Mouse (Mus musculus): Measurements from ENCODE around the gene Dab1. TPM values are rescaled to one million over a fixed set of nuclear protein-coding genes. Genes with fewer than 3 reads are reported as not detected.

Dab1 gene
- polyA plus RNA-seq, 1 experiment from 2014 or later: 20.6 TPM

DNA sequence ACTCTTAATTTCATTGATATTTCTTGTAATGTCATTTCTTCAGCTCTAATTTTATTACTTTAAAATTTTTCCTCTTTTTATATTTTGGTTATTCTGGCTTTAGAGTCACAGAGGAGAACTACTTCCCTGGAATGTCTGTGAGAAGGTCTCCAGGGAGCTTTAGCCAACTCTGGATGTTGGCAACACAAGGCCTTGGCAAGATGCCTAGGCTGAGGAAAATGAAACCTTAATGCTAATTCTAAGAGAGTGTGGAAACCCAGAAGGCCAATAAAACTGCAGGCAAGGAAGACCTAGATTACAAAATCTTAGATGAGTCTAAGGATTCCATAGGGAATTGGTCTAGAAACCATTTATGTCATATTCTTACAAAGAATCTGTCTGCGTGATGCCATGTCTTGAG is 458.6 kb downstream of the Dab1 start:
- Histone ChIP-seq H3K4me3 (ENCODE audit: low read length) (no peak overlapping the region), H3K9ac (replicated peaks; ENCODE audit: low read length) (no peak overlapping the region), H3K4me2 (replicated peaks; ENCODE audit: low read depth, low read length) (no peak overlapping the region), H3K27ac (ENCODE audit: low read length) (no peak overlapping the region), H3K4me1 (ENCODE audit: insufficient read depth, low read length) (peaks cover 6% of the 10 kb centered on the region; the same call in 1 of the 2 replicates), H3K9me3 (ENCODE audit: low read length) (no peaks in the 10 kb centered on the region), H3K27me3 (ENCODE audit: insufficient read depth, low read length) (no peaks in the 10 kb centered on the region), H3K36me3 (ENCODE audit: insufficient read depth, low read length) (no peaks in the 10 kb centered on the region)
- ATAC-seq (ENCODE audit: low FRiP score, low TSS enrichment): no peak
- 97% methylated on average over 1 of the region's 1 CpGs for WGBS

DNA sequence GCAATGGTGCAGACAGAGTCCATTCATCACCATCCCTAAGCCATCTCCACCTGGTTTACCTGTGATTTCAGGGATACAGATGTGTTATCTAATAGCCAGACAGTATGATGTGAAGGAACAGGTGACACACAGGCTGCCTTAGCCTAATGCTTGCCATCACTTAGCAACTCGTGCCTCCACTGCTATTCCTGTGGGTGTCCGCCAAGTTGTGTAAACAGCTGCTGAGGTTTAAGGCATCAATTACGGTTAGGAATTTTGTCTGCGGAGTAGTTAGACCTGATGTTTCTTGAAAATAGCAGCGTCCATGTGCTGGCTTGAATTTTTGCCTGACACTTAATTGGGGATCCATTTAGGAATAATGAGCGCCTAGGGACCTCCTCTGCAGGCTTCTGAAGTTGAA is 487.1 kb downstream of the Dab1 start:
- 37% methylated on average over 6 of the region's 6 CpGs for WGBS
- ATAC-seq (ENCODE audit: low FRiP score, low TSS enrichment): no peak

DNA sequence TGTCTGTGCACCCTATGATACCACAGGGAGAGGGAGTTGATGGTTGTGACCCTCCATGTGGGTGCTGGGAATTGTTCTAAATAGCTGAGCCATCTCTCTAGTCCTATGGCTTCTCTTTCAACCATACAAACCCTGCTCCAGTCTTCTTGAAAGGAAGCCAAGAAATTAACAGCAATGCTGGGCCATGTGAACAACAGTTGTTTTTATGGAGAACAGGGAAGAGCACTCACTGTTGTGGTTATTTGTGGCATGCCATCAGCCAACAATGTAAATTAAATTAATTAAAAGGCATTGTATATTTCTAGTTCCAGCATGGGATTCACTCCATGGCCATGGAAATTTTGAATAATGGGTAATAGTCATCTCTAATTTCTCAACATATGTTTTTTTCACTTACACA is 492.5 kb downstream of the Dab1 start:
- Histone ChIP-seq H3K4me3 (ENCODE audit: low read length) (no peak overlapping the region), H3K27ac (ENCODE audit: low read length) (no peak overlapping the region), H3K27me3 (ENCODE audit: insufficient read depth, low read length) (no peaks in the 10 kb centered on the region), H3K9ac (replicated peaks; ENCODE audit: low read length) (no peak overlapping the region), H3K4me2 (replicated peaks; ENCODE audit: low read depth, low read length) (no peak overlapping the region), H3K36me3 (ENCODE audit: insufficient read depth, low read length) (no peaks in the 10 kb centered on the region), H3K4me1 (ENCODE audit: insufficient read depth, low read length) (no peaks in the 10 kb centered on the region), H3K9me3 (ENCODE audit: low read length) (no peaks in the 10 kb centered on the region)
- ATAC-seq (ENCODE audit: low FRiP score, low TSS enrichment): no peak

More for the DNA sequence above, 487.1 kb downstream of the Dab1 start:
- no peak overlapping the region for H3K9ac ChIP-seq (replicated peaks; ENCODE audit: low read length)
- no peaks in the 10 kb centered on the region for H3K36me3 ChIP-seq (ENCODE audit: insufficient read depth, low read length)
- no peak overlapping the region for H3K4me2 ChIP-seq (replicated peaks; ENCODE audit: low read depth, low read length)
- H3K27me3 ChIP-seq (ENCODE audit: insufficient read depth, low read length): no peaks in the 10 kb centered on the region
- no peaks in the 10 kb centered on the region for H3K9me3 ChIP-seq (ENCODE audit: low read length)
- H3K4me1 ChIP-seq (ENCODE audit: insufficient read depth, low read length): no peaks in the 10 kb centered on the region
- H3K4me3 ChIP-seq (ENCODE audit: low read length): no peak overlapping the region
- no peak overlapping the region for H3K27ac ChIP-seq (ENCODE audit: low read length)

DNA sequence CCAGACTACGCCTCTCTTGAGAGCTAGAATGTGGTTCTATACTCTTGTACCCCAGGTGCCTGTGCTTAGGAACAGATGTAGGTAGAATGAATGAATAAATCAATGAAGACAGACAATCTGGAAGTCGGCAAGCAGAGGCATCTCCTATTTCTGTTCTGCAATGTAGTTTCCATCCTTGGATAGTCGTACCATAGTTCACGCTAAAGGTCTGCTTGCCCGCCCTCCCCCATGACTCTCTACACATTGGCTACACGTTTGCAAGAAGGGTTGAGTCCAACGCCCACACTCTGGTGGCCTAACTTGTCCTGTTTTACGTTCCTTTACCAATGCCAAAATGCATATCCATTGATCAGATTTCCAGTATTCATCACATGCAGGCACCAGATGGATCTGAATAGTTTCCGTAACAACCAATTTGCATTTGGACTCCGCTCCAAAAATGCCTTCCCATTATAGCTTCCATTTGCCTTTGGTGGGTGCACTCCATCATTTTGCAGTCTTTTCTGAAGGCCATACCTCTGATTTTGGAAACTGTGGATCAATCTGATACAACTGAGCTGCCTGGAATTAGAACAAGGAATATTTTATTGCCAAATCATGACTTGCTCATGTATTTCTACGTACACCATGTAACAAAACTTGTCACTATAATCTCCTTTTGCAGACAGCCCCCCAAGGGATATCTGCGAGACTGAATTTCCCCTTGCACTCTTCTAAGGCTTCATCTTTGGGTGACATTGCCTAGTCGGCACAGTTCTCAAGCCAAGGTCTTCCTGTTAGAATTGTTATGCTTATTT is 494.2 kb downstream of the Dab1 start:
- Histone ChIP-seq H3K9ac (replicated peaks; ENCODE audit: low read length) (no peak overlapping the region), H3K4me1 (ENCODE audit: insufficient read depth, low read length) (no peaks in the 10 kb centered on the region), H3K4me3 (ENCODE audit: low read length) (no peak overlapping the region), H3K9me3 (ENCODE audit: low read length) (no peaks in the 10 kb centered on the region), H3K27ac (ENCODE audit: low read length) (no peak overlapping the region), H3K27me3 (ENCODE audit: insufficient read depth, low read length) (no peaks in the 10 kb centered on the region), H3K36me3 (ENCODE audit: insufficient read depth, low read length) (no peaks in the 10 kb centered on the region), H3K4me2 (replicated peaks; ENCODE audit: low read depth, low read length) (no peak overlapping the region)
- WGBS: 80% methylated on average over 13 of the region's 13 CpGs
- ATAC-seq (ENCODE audit: low FRiP score, low TSS enrichment): no peak

DNA sequence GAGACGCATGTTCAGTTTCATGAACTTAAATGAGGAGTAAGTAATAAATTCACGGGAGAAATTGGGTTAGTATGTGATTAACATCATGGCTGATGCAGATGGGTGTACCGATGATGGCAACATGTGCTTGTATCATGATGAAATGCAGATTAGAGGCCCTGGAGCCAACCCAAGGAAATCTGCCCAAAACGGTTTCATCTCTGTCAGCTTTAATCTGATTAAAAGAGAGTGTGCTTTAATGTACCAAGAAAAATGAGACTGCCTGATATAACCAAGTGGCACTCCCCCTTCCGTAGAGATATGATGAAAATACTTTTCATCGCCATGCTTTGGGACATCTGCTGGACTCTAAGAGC is 494.8 kb downstream of the Dab1 start:
- WGBS: 88% methylated on average over 6 of the region's 6 CpGs
- no peaks in the 10 kb centered on the region for H3K27me3 ChIP-seq (ENCODE audit: insufficient read depth, low read length)
- no peak overlapping the region for H3K4me3 ChIP-seq (ENCODE audit: low read length)
- no peak overlapping the region for H3K9ac ChIP-seq (replicated peaks; ENCODE audit: low read length)
- H3K4me2 ChIP-seq (replicated peaks; ENCODE audit: low read depth, low read length): no peak overlapping the region
- no peak for ATAC-seq (ENCODE audit: low FRiP score, low TSS enrichment)
- no peaks in the 10 kb centered on the region for H3K4me1 ChIP-seq (ENCODE audit: insufficient read depth, low read length)
- no peak overlapping the region for H3K27ac ChIP-seq (ENCODE audit: low read length)
- H3K9me3 ChIP-seq (ENCODE audit: low read length): no peaks in the 10 kb centered on the region
- no peaks in the 10 kb centered on the region for H3K36me3 ChIP-seq (ENCODE audit: insufficient read depth, low read length)

DNA sequence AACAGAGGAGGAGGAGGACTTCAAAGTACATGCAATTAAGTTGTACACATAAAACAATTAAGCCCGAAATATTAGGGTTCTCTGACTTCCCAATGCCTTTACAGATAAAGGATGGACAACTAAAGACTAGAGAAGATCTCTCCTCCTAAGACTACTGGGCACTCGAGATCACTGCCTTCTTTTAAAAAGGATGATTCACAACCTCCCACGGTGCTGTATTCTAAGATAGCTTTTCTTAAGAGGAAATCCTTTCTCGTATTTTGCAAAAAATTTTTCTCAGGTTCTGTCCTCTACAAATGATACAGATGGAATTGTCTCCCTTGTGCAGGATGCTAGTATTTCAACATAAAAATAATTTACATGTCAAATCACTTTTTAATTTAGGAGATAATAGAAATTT is 500.9 kb downstream of the Dab1 start:
- no peaks in the 10 kb centered on the region for H3K36me3 ChIP-seq (ENCODE audit: insufficient read depth, low read length)
- WGBS: 69% methylated on average over 4 of the region's 4 CpGs
- ATAC-seq (ENCODE audit: low FRiP score, low TSS enrichment): no peak
- H3K4me1 ChIP-seq (ENCODE audit: insufficient read depth, low read length): no peaks in the 10 kb centered on the region
- no peak overlapping the region for H3K4me2 ChIP-seq (replicated peaks; ENCODE audit: low read depth, low read length)
- no peak overlapping the region for H3K27ac ChIP-seq (ENCODE audit: low read length)
- H3K9ac ChIP-seq (replicated peaks; ENCODE audit: low read length): no peak overlapping the region
- no peaks in the 10 kb centered on the region for H3K27me3 ChIP-seq (ENCODE audit: insufficient read depth, low read length)
- H3K9me3 ChIP-seq (ENCODE audit: low read length): no peaks in the 10 kb centered on the region
- no peak overlapping the region for H3K4me3 ChIP-seq (ENCODE audit: low read length)

DNA sequence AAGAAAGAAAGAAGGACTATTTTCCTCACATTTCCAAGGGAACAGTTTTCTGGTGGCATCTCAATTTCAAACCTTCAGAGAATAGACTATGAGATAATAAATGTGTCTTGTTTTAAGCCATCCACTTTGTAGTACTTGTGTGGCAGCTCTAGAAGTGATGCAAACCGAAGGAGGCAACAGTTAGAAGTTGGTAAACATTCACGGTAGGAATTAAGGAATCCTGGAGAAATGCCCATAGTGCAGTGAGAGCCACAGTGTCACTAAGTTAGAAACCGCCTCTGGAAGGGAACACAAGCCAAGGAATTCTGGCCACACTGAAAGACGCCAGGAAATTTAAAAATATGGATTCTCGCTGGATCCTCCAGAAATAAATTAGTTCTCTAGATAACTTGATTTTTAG is 502.8 kb downstream of the Dab1 start:
- H3K9me3 ChIP-seq (ENCODE audit: low read length): no peaks in the 10 kb centered on the region
- no peaks in the 10 kb centered on the region for H3K27me3 ChIP-seq (ENCODE audit: insufficient read depth, low read length)
- H3K9ac ChIP-seq (replicated peaks; ENCODE audit: low read length): no peak overlapping the region
- H3K4me2 ChIP-seq (replicated peaks; ENCODE audit: low read depth, low read length): no peak overlapping the region
- ATAC-seq (ENCODE audit: low FRiP score, low TSS enrichment): no peak
- no peaks in the 10 kb centered on the region for H3K36me3 ChIP-seq (ENCODE audit: insufficient read depth, low read length)
- no peaks in the 10 kb centered on the region for H3K4me1 ChIP-seq (ENCODE audit: insufficient read depth, low read length)
- 76% methylated on average over 5 of the region's 5 CpGs for WGBS
- no peak overlapping the region for H3K4me3 ChIP-seq (ENCODE audit: low read length)
- no peak overlapping the region for H3K27ac ChIP-seq (ENCODE audit: low read length)

DNA sequence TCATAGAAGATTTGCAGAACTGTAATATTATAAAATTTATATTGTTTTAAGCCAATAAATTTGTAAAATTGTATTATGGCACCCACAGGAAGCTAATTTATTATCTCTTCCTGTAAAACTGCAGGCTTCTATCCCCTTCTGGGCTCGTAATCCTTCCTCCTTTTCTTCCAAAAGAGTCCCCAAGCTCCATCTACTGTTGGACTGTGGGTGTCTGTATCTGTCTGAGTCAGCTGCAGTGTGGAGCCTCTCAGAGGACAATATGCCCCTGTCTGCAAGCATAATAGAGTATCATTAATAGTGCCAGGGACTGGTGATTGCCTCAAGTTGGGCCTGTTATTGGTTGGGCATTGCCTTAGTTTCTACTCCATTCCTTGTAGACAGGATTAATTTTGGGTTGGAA is 503.2 kb downstream of the Dab1 start:
- WGBS: 43% methylated on average over 1 of the region's 1 CpGs
- H3K4me3 ChIP-seq (ENCODE audit: low read length): no peak overlapping the region

DNA sequence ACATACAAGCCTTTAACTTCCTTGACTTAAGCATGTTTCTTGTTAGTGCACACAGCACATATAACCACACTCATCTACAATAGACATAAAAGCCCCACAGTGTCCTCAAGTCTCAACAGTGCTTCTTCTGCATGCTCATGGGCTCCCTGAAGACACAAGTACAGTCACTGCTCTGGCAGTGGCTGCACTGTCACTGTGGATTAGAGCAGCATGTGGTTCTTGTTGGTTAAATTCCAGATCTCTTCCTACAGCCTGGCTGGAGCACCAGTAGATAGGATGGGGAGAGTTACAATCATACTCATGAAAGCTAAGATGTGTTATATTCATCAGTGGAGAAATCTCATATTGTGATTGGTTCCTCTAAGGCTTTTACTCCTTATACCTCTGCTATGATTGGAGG is 534.5 kb downstream of the Dab1 start:
- no peak for ATAC-seq (ENCODE audit: low FRiP score, low TSS enrichment)
- no peak overlapping the region for H3K9ac ChIP-seq (replicated peaks; ENCODE audit: low read length)

More for the DNA sequence above, 503.2 kb downstream of the Dab1 start:
- Histone ChIP-seq H3K9ac (replicated peaks; ENCODE audit: low read length) (no peak overlapping the region), H3K4me1 (ENCODE audit: insufficient read depth, low read length) (no peaks in the 10 kb centered on the region), H3K4me2 (replicated peaks; ENCODE audit: low read depth, low read length) (no peak overlapping the region), H3K27me3 (ENCODE audit: insufficient read depth, low read length) (no peaks in the 10 kb centered on the region), H3K9me3 (ENCODE audit: low read length) (no peaks in the 10 kb centered on the region), H3K27ac (ENCODE audit: low read length) (no peak overlapping the region), H3K36me3 (ENCODE audit: insufficient read depth, low read length) (no peaks in the 10 kb centered on the region)
- no peak for ATAC-seq (ENCODE audit: low FRiP score, low TSS enrichment)

DNA sequence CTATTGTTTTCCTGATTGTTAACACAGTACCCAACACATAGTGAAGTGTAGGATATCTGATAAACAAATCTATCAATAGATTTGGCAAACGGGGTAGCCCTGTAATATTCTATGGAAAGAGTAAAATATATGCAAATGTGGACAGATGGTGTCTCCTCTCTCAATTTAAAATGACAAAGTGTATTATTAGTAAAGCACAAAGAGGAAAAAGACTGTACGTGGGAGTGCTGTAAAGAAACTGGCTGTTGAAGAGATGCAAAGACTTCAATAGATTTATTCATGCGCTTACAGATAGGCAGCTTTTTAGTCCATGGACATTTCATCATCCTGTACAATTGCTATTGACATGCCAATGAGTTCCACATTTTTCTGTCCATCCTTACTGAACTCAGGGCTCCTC is 558.9 kb downstream of the Dab1 start:
- no peak overlapping the region for H3K4me3 ChIP-seq (ENCODE audit: low read length)
- H3K27ac ChIP-seq (ENCODE audit: low read length): no peak overlapping the region
- no peaks in the 10 kb centered on the region for H3K9me3 ChIP-seq (ENCODE audit: low read length)
- H3K4me2 ChIP-seq (replicated peaks; ENCODE audit: low read depth, low read length): no peak overlapping the region
- H3K36me3 ChIP-seq (ENCODE audit: insufficient read depth, low read length): no peaks in the 10 kb centered on the region
- no peak overlapping the region for H3K9ac ChIP-seq (replicated peaks; ENCODE audit: low read length)
- H3K27me3 ChIP-seq (ENCODE audit: insufficient read depth, low read length): no peaks in the 10 kb centered on the region
- H3K4me1 ChIP-seq (ENCODE audit: insufficient read depth, low read length): no peaks in the 10 kb centered on the region
- WGBS: 91% methylated on average over 3 of the region's 3 CpGs
- ATAC-seq (ENCODE audit: low FRiP score, low TSS enrichment): no peak

More for the DNA sequence above, 534.5 kb downstream of the Dab1 start:
- Histone ChIP-seq H3K4me1 (ENCODE audit: insufficient read depth, low read length) (no peaks in the 10 kb centered on the region), H3K4me3 (ENCODE audit: low read length) (no peak overlapping the region), H3K27ac (ENCODE audit: low read length) (no peak overlapping the region), H3K4me2 (replicated peaks; ENCODE audit: low read depth, low read length) (no peak overlapping the region), H3K27me3 (ENCODE audit: insufficient read depth, low read length) (no peaks in the 10 kb centered on the region), H3K36me3 (ENCODE audit: insufficient read depth, low read length) (no peaks in the 10 kb centered on the region), H3K9me3 (ENCODE audit: low read length) (no peaks in the 10 kb centered on the region)

Data from kidney, embryonic 16.5 days (tissue).